Mouse (Mus musculus): ENCODE measurements around the gene Mrtfb. TPM values are rescaled to one million over a fixed set of nuclear protein-coding genes. Genes with fewer than 3 reads are reported as not detected.

Gene Mrtfb
- polyA plus RNA-seq, 1 experiment from 2014 or later = 11.6 TPM

MicroRNAs encoded within 50 kb of the gene (microRNA counts, 519-probe panel; counts per million panel counts)
- microRNA mmu-miR-193b = 3,930 counts per million, percentile 77 among the panel's probes with 10 or more counts

Small RNA genes within 50 kb of the gene (microRNA-seq; reads per million reads assigned to microRNA genes)
- gene Mir193b (8.3 reads per million, percentile 21 among the genes with 10 or more reads in this experiment), gene Mir365-1 (not detected)

Other genes with a start within 250 kb of the Mrtfb start
- gene Ercc4, start 146.8 kb upstream of the Mrtfb start, polyA plus RNA-seq (2015; fragmentation: Nextera tagmentation; extraction: Ambion mirVana) = 12.1 and 13.9 TPM in 2 replicates

Measured in forebrain, embryonic 13.5 days (tissue).